Mouse (Mus musculus): ENCODE measurements at regions not wholly inside any gene's neighbourhood (a gene's known extent, or its start where the extent isn't known, plus 50 kb on each side); places are given as distances from the start of the nearest gene placed in this dataset.

GRCm38 (mm10) chr13:107850907-107851560 is 193.2 kb upstream of the Smim15 start:
- Histone ChIP-seq H3K27ac (ENCODE audit: insufficient read depth, low read depth, low read length) (no peak overlapping the region), H3K4me3 (ENCODE audit: insufficient read depth, low read depth, low read length) (no peak overlapping the region), H3K4me1 (ENCODE audit: control insufficient read depth, insufficient read depth, low read length) (peaks cover 14% of the 10 kb centered on the region)
- 36% methylated on average over 8 of the region's 8 CpGs for WGBS
- no peak for TF ChIP-seq CTCF (IDR thresholded peaks at IDR 0.05; ENCODE audit: insufficient read depth, low read depth, low read length)
- TF ChIP-seq POLR2A (IDR thresholded peaks at IDR 0.05; ENCODE audit: insufficient read depth, low read depth, low read length), result no peak

- peaks cover 14% of the 10 kb centered on the region for H3K4me1 ChIP-seq (ENCODE audit: control insufficient read depth, insufficient read depth, low read length)
- H3K4me3 ChIP-seq (ENCODE audit: insufficient read depth, low read depth, low read length), result no peak overlapping the region
- no peak overlapping the region for H3K27ac ChIP-seq (ENCODE audit: insufficient read depth, low read depth, low read length)
- WGBS, result 82% methylated on average over 7 of the region's 7 CpGs
- TF ChIP-seq CTCF (IDR thresholded peaks at IDR 0.05; ENCODE audit: insufficient read depth, low read depth, low read length) (no peak), POLR2A (IDR thresholded peaks at IDR 0.05; ENCODE audit: insufficient read depth, low read depth, low read length) (no peak)
Measured at GRCm38 (mm10) chr13:107848871-107849270, 195.4 kb upstream of the Smim15 start.

GRCm38 (mm10) chr13:107847179-107848012 is 196.8 kb upstream of the Smim15 start:
- Histone ChIP-seq H3K4me1 (ENCODE audit: control insufficient read depth, insufficient read depth, low read length) (peaks cover 19% of the 10 kb centered on the region), H3K4me3 (ENCODE audit: insufficient read depth, low read depth, low read length) (no peak overlapping the region), H3K27ac (ENCODE audit: insufficient read depth, low read depth, low read length) (no peak overlapping the region)
- WGBS, result 20% methylated on average over 18 of the region's 18 CpGs
- no peak for TF ChIP-seq POLR2A (IDR thresholded peaks at IDR 0.05; ENCODE audit: insufficient read depth, low read depth, low read length)
- TF ChIP-seq CTCF (IDR thresholded peaks at IDR 0.05; ENCODE audit: insufficient read depth, low read depth, low read length), result no peak

GRCm38 (mm10) chr13:107846621-107847178 is 197.5 kb upstream of the Smim15 start:
- H3K4me1 ChIP-seq (ENCODE audit: control insufficient read depth, insufficient read depth, low read length), result peaks cover 19% of the 10 kb centered on the region
- WGBS, result 33% methylated on average over 10 of the region's 10 CpGs
- no peak overlapping the region for H3K27ac ChIP-seq (ENCODE audit: insufficient read depth, low read depth, low read length)

GRCm38 (mm10) chr13:107845838-107846237 is 198.4 kb upstream of the Smim15 start:
- TF ChIP-seq CTCF (IDR thresholded peaks at IDR 0.05; ENCODE audit: insufficient read depth, low read depth, low read length), result no peak
- Histone ChIP-seq H3K4me1 (ENCODE audit: control insufficient read depth, insufficient read depth, low read length) (peaks cover 22% of the 10 kb centered on the region), H3K4me3 (ENCODE audit: insufficient read depth, low read depth, low read length) (no peak overlapping the region), H3K27ac (ENCODE audit: insufficient read depth, low read depth, low read length) (no peak overlapping the region)
- WGBS, result 51% methylated on average over 4 of the region's 4 CpGs

More at GRCm38 (mm10) chr13:107846621-107847178, 197.5 kb upstream of the Smim15 start:
- TF ChIP-seq CTCF (IDR thresholded peaks at IDR 0.05; ENCODE audit: insufficient read depth, low read depth, low read length), result no peak
- no peak for TF ChIP-seq POLR2A (IDR thresholded peaks at IDR 0.05; ENCODE audit: insufficient read depth, low read depth, low read length)
- no peak overlapping the region for H3K4me3 ChIP-seq (ENCODE audit: insufficient read depth, low read depth, low read length)

- TF ChIP-seq POLR2A (IDR thresholded peaks at IDR 0.05; ENCODE audit: insufficient read depth, low read depth, low read length) (no peak), CTCF (IDR thresholded peaks at IDR 0.05; ENCODE audit: insufficient read depth, low read depth, low read length) (no peak)
- H3K4me3 ChIP-seq (ENCODE audit: insufficient read depth, low read depth, low read length), result no peak overlapping the region
- no peak overlapping the region for H3K27ac ChIP-seq (ENCODE audit: insufficient read depth, low read depth, low read length)
- 78% methylated on average over 4 of the region's 4 CpGs for WGBS
- H3K4me1 ChIP-seq (ENCODE audit: control insufficient read depth, insufficient read depth, low read length), result peaks cover 26% of the 10 kb centered on the region
Measured at GRCm38 (mm10) chr13:107844085-107844484, 200.2 kb upstream of the Smim15 start.

- Histone ChIP-seq H3K27ac (ENCODE audit: insufficient read depth, low read depth, low read length) (no peak overlapping the region), H3K4me1 (ENCODE audit: control insufficient read depth, insufficient read depth, low read length) (peaks cover 34% of the 10 kb centered on the region), H3K4me3 (ENCODE audit: insufficient read depth, low read depth, low read length) (no peak overlapping the region)
- TF ChIP-seq POLR2A (IDR thresholded peaks at IDR 0.05; ENCODE audit: insufficient read depth, low read depth, low read length) (no peak), CTCF (IDR thresholded peaks at IDR 0.05; ENCODE audit: insufficient read depth, low read depth, low read length) (no peak)
- 65% methylated on average over 9 of the region's 9 CpGs for WGBS
Measured at GRCm38 (mm10) chr13:107838126-107838715, 206.0 kb upstream of the Smim15 start.

GRCm38 (mm10) chr13:107837206-107837952 is 206.9 kb upstream of the Smim15 start:
- 41% methylated on average over 5 of the region's 5 CpGs for WGBS
- Histone ChIP-seq H3K4me1 (ENCODE audit: control insufficient read depth, insufficient read depth, low read length) (peaks cover 29% of the 10 kb centered on the region), H3K4me3 (ENCODE audit: insufficient read depth, low read depth, low read length) (no peak overlapping the region), H3K27ac (ENCODE audit: insufficient read depth, low read depth, low read length) (no peak overlapping the region)
- TF ChIP-seq CTCF (IDR thresholded peaks at IDR 0.05; ENCODE audit: insufficient read depth, low read depth, low read length) (no peak), POLR2A (IDR thresholded peaks at IDR 0.05; ENCODE audit: insufficient read depth, low read depth, low read length) (no peak)
